Mouse (Mus musculus) ES-Bruce4 (cell line): ENCODE measurements around the gene Sox1.

Experiments
- CTCF ChIP-seq: IDR thresholded peaks from one replicate; pipeline ENCODE4 v1.8.1; 2011; ENCODE audit warnings: low read depth, low read length
- POLR2A ChIP-seq: IDR thresholded peaks from one replicate; pipeline ENCODE4 v1.8.1; 2011; ENCODE audit warnings: low read length; ENCODE audit not compliant: insufficient read depth

GRCm38 (mm10) chr8:12396501-12397345 is 1.6 kb downstream of the Sox1 start:
- TF ChIP-seq CTCF (no peak), POLR2A (no peak)
